9 mouse cellular contexts compared by ENCODE assay signal in the genomic region with DNA sequence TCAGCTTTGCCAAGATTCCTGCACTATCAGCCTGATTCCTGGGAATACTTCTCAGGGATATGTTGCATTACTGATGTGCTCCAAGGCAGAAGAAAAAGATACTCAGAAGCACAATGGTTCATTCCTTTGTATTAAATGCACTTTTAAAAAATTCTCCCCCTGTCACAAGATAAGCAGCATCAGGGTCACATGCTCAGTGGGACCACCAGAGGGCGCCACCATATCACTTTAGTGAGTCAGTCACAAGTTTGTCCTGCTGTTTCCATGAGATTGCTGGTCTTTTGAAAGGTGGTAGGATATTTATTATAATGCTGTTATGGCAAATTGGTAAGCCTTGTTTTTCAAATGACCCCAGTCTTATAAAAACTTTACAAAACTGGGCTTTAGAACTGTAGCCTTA. TPM values are rescaled to one million over a fixed set of nuclear protein-coding genes. Genes with fewer than 3 reads are reported as not detected.
DNase-seq lines count a peak whose midpoint lies in the region; ATAC-seq and TF ChIP-seq lines count a peak whose summit lies in the region.
"Had no signal": no experiment of that assay in that cellular context is flagged by ENCODE, and none has a peak within 500 bp of the region (broad histone marks: within the 10 kb centered on the region; RNA-seq: fewer than 3 reads in every experiment).

No protein-coding gene starts in this region.

- H3K9me3 ChIP-seq in kidney, embryonic 14.5 days (ENCODE audit: control insufficient read depth, low read length) = no peaks in the 10 kb centered on the region
- no peaks in the 10 kb centered on the region for H3K9me3 ChIP-seq in CH12.LX (replicated peaks; ENCODE audit: low read length)

- no peak for TF ChIP-seq EP300 in CH12.LX (IDR thresholded peaks at IDR 0.05; ENCODE audit: low read length)

- TF ChIP-seq CTCF in kidney, adult 2 months (conservative IDR thresholded peaks at IDR 0.05; ENCODE audit: insufficient read depth, insufficient read length, low read depth, low read length) = peak; percentile 64
- TF ChIP-seq CTCF in CH12.LX (conservative IDR thresholded peaks at IDR 0.05 in 1 of 2, IDR thresholded peaks at IDR 0.05 in 1 of 2; ENCODE audit: low read depth in 2 of 2, low read length in 2 of 2) = peak; percentile 39 to 67; a peak in 2 of 4 replicates
- peak; percentile 45; the same call in 1 of the 2 replicates for TF ChIP-seq CTCF in cortical plate, adult 2 months (IDR thresholded peaks at IDR 0.05; ENCODE audit: extremely low read depth, insufficient read depth, low read length)

- no peaks in the 10 kb centered on the region for H3K79me2 ChIP-seq in CH12.LX (replicated peaks; ENCODE audit: control insufficient read depth, extremely low read depth, insufficient read depth, poor library complexity, severe bottlenecking)

- no peak overlapping the region for H3K9ac ChIP-seq in kidney, embryonic 14.5 days (ENCODE audit: low read depth, low read length)
- H3K9ac ChIP-seq in CH12.LX (ENCODE audit: insufficient read depth, low read depth) = no peak overlapping the region

- H3K4me3 ChIP-seq in kidney, adult 2 months (ENCODE audit: insufficient read depth, low read depth, low read length) = no peak overlapping the region
- H3K4me3 ChIP-seq in kidney, embryonic 14.5 days (ENCODE audit: low read length) = no peak overlapping the region
- H3K4me3 ChIP-seq in CH12.LX (replicated peaks in 1 of 3; ENCODE audit: low read depth in 2 of 3, low read length in 2 of 3, poor library complexity in 1 of 3) = no peak overlapping the region
- no peak overlapping the region for H3K4me3 ChIP-seq in cortical plate, adult 2 months (ENCODE audit: insufficient read depth, low read length)
- H3K4me3 ChIP-seq: megakaryocyte, embryonic 14.5 days had no signal

- no peak for ATAC-seq in kidney, embryonic 14.5 days (ENCODE audit: low FRiP score, low TSS enrichment)
- ATAC-seq in erythroid progenitor cell, adult 5-6 weeks (replicated peaks; ENCODE audit: low FRiP score, poor library complexity, severe bottlenecking) = no peak

- peak; percentile 36 for TF ChIP-seq RAD21 in CH12.LX (IDR thresholded peaks at IDR 0.05; ENCODE audit: low read depth, low read length)

- DNase-seq in kidney, adult 2 months = peak; percentile 35
- DNase-seq in CH12.LX (ENCODE audit: extremely low read depth) (peak; percentile 42), ZHBTc4 (ENCODE audit: low read depth, low spot score) (peak; percentile 46)
- peak; percentile 74 to 80 for DNase-seq in kidney, postnatal 4 days
- DNase-seq in natural killer cell, adult 2 months (ENCODE audit: low spot score in 2 of 2) = peak; percentile 9 to 18

- dilution Hi-C loops in CH12.LX (cut with MboI; ENCODE audit: extremely low pct_ligation_motif_present, extremely low pct_unique_long_range_greater_than_20kb, low sequenced_read_pairs) = no loop called here

- H3K4me2 ChIP-seq in kidney, embryonic 14.5 days (replicated peaks; ENCODE audit: low read depth, low read length) = no peak overlapping the region
- no peak overlapping the region for H3K4me2 ChIP-seq in CH12.LX (ENCODE audit: insufficient read depth, low read depth, poor library complexity, severe bottlenecking)

- H3K27ac ChIP-seq in kidney, adult 2 months (ENCODE audit: insufficient read depth, low read depth, low read length) = no peak overlapping the region
- no peak overlapping the region for H3K27ac ChIP-seq in kidney, embryonic 14.5 days (ENCODE audit: low read depth, low read length)
- no peak overlapping the region for H3K27ac ChIP-seq in CH12.LX (ENCODE audit: insufficient read depth, low read depth)
- H3K27ac ChIP-seq in cortical plate, adult 2 months (ENCODE audit: insufficient read depth, low read length) = no peak overlapping the region

- H3K36me3 ChIP-seq in kidney, adult 2 months (ENCODE audit: control insufficient read depth, insufficient read depth, low read length) = no peaks in the 10 kb centered on the region
- no peaks in the 10 kb centered on the region for H3K36me3 ChIP-seq in kidney, embryonic 14.5 days (ENCODE audit: control insufficient read depth, insufficient read depth, low read length)
- no peaks in the 10 kb centered on the region for H3K36me3 ChIP-seq in CH12.LX (replicated peaks in 1 of 2; ENCODE audit: control insufficient read depth in 1 of 2, insufficient read depth in 1 of 2, low read length in 1 of 2)

- no peaks in the 10 kb centered on the region for H3K27me3 ChIP-seq in kidney, adult 2 months (replicated peaks; ENCODE audit: control insufficient read depth, insufficient read depth, low read length)
- no peaks in the 10 kb centered on the region for H3K27me3 ChIP-seq in kidney, embryonic 14.5 days (ENCODE audit: control insufficient read depth, insufficient read depth, low read length)
- H3K27me3 ChIP-seq in CH12.LX (replicated peaks) = no peaks in the 10 kb centered on the region
- H3K27me3 ChIP-seq: megakaryocyte, embryonic 14.5 days had no signal

- H3K4me1 ChIP-seq in kidney, adult 2 months (ENCODE audit: control insufficient read depth, insufficient read depth, low read length) = no peaks in the 10 kb centered on the region
- H3K4me1 ChIP-seq in kidney, embryonic 14.5 days (ENCODE audit: control insufficient read depth, insufficient read depth, low read length) = no peaks in the 10 kb centered on the region
- H3K4me1 ChIP-seq in CH12.LX (ENCODE audit: control insufficient read depth in 1 of 2, insufficient read depth in 2 of 2) = no peaks in the 10 kb centered on the region
- no peaks in the 10 kb centered on the region for H3K4me1 ChIP-seq in cortical plate, adult 2 months (ENCODE audit: control insufficient read depth, insufficient read depth, low read length)
- H3K4me1 ChIP-seq: megakaryocyte, embryonic 14.5 days had no signal

- WGBS in kidney, adult 2 months = 0% methylated on average over 1 of the region's 1 CpGs
- 3% methylated on average over 1 of the region's 1 CpGs for WGBS in kidney, embryonic 14.5 days

- TF ChIP-seq POLR2A in kidney, adult 2 months (IDR thresholded peaks at IDR 0.05; ENCODE audit: low read depth, low read length) = no peak
- TF ChIP-seq POLR2A in CH12.LX (IDR thresholded peaks at IDR 0.05; ENCODE audit: low read depth, low read length) = no peak
- no peak for TF ChIP-seq POLR2A in cortical plate, adult 2 months (IDR thresholded peaks at IDR 0.05; ENCODE audit: extremely low read depth, insufficient read depth, low read length)

- in situ Hi-C loops in CH12.LX (cut with MboI; ENCODE audit: low pct_ligation_motif_present, low pct_unique_long_range_greater_than_20kb, low sequenced_read_pairs) = no loop called here

TF ChIP-seq in CH12.LX, 34 proteins besides CTCF, POLR2A, EP300 and RAD21:
- peak; percentile 39 for TF ChIP-seq SMC3 (IDR thresholded peaks at IDR 0.05; ENCODE audit: low read depth, low read length)
- no peak for TF ChIP-seq PAX5 (IDR thresholded peaks at IDR 0.05; ENCODE audit: low read length)
- no peak for TF ChIP-seq ZKSCAN1 (IDR thresholded peaks at IDR 0.05; ENCODE audit: borderline replicate concordance, low read depth, low read length)
TF ChIP-seq in CH12.LX: peak in this region for 1.

RNA-seq across cellular contexts. Expression of a gene that starts 30.3 kb away (rescaled TPM):
- polyA plus RNA-seq in kidney, adult 2 months (2012; rRNA removed) = 0.09 and 0.12 TPM in 2 replicates
- polyA plus RNA-seq in kidney, embryonic 14.5 days (2014; fragmentation: Nextera tagmentation; extraction: Ambion mirVana) = not detected in 2 replicates
- total RNA-seq in CH12.LX (2012; rRNA removed) = not detected in 2 replicates
- total RNA-seq in CH12.LX (2014; rRNA removed) = not detected in 2 replicates
- polyA plus RNA-seq in CH12.LX (2012; ENCODE audit: insufficient read length, low read depth) = not detected in 2 replicates
- not detected in 2 replicates for polyA plus RNA-seq in cortical plate, adult 2 months (2012; rRNA removed)
- total RNA-seq in erythroid progenitor cell, adult 5-6 weeks (2015; ENCODE audit: low replicate concordance) = 1.3 TPM in 1 of 2 replicates, not detected in the other
- not detected in 2 replicates for total RNA-seq in erythroid progenitor cell, adult 5-6 weeks (2017; ENCODE audit: low replicate concordance)

RNA-seq across cellular contexts. Expression of a gene that starts 37.6 kb away (rescaled TPM):
- polyA plus RNA-seq in kidney, adult 2 months (2012; rRNA removed) = 0.23 TPM in 1 of 2 replicates, not detected in the other
- 0.34 TPM in 1 of 2 replicates, not detected in the other for polyA plus RNA-seq in kidney, embryonic 14.5 days (2014; fragmentation: Nextera tagmentation; extraction: Ambion mirVana)
- total RNA-seq in CH12.LX (2012; rRNA removed) (not detected in 2 replicates), CH12.LX (2014; rRNA removed) (0.82 and 0.87 TPM in 2 replicates)
- 0.70 and 3.4 TPM in 2 replicates for polyA plus RNA-seq in CH12.LX (2012; ENCODE audit: insufficient read length, low read depth)
- polyA plus RNA-seq in cortical plate, adult 2 months (2012; rRNA removed) = not detected in 2 replicates
- total RNA-seq in erythroid progenitor cell, adult 5-6 weeks (2015; ENCODE audit: low replicate concordance) = not detected in 2 replicates
- not detected in 2 replicates for total RNA-seq in erythroid progenitor cell, adult 5-6 weeks (2017; ENCODE audit: low replicate concordance)

RNA-seq across cellular contexts. Expression of a gene that starts 48.8 kb away (rescaled TPM):
- 203 and 226 TPM in 2 replicates for polyA plus RNA-seq in kidney, adult 2 months (2012; rRNA removed)
- 5.0 and 5.2 TPM in 2 replicates for polyA plus RNA-seq in kidney, embryonic 14.5 days (2014; fragmentation: Nextera tagmentation; extraction: Ambion mirVana)
- total RNA-seq in CH12.LX (2012; rRNA removed) (not detected in 2 replicates), CH12.LX (2014; rRNA removed) (not detected in 2 replicates)
- 0.07 TPM in 1 of 2 replicates, not detected in the other for polyA plus RNA-seq in CH12.LX (2012; ENCODE audit: insufficient read length, low read depth)
- polyA plus RNA-seq in cortical plate, adult 2 months (2012; rRNA removed) = 0.06 and 0.21 TPM in 2 replicates
- not detected in 2 replicates for total RNA-seq in erythroid progenitor cell, adult 5-6 weeks (2015; ENCODE audit: low replicate concordance)
- not detected in 2 replicates for total RNA-seq in erythroid progenitor cell, adult 5-6 weeks (2017; ENCODE audit: low replicate concordance)

Comparison
In these comparisons a context has a peak if more than half of its experiments do, and no peak if none do; other contexts are left out.
1. RNA of a gene that starts 48.8 kb away (polyA plus RNA-seq): 203 to 226 TPM in kidney, adult 2 months; 5.0 to 5.2 TPM in kidney, embryonic 14.5 days, 0.07 TPM in CH12.LX and 0.06 to 0.21 TPM in cortical plate, adult 2 months; every median in the first group is over 10 times any median in the second.
2. DNase-seq: peak in every context shown above with its lines; median percentile 77 in kidney, postnatal 4 days; 46 in ZHBTc4; 42 in CH12.LX; 35 in kidney, adult 2 months; 14 in natural killer cell, adult 2 months.
3. Peak in every context shown above with its lines, with median percentiles within 50 percentile points of each other: CTCF ChIP-seq.